Mouse (Mus musculus) adrenal gland, postnatal 4 days (tissue): ENCODE measurements around the gene Cxxc4. TPM values are rescaled to one million over a fixed set of nuclear protein-coding genes. Genes with fewer than 3 reads are reported as not detected.

Experiments used
- DNase-seq, 2 experiments: peaks; one replicate each; pipeline ENCODE4 v3.0.0; 2021 to 2022; ENCODE audit warnings: low spot score in 2 of 2, mixed read lengths in 2 of 2
- microRNA-seq: library from miRNA; unstranded; fragments of <30 nt; microRNA quantifications from one replicate; pipeline ENCODE4 v1.2.0, GENCODE M21; 2021
- total RNA-seq, 2 experiments: library from RNA; stranded (reverse); gene quantifications; 2 replicates each; pipeline ENCODE4 v1.2.3; 2021

Cxxc4 gene
- total RNA-seq, 2 experiments from 2014 or later = 12.6 to 14.5 TPM

GRCm38 (mm10) chr3:134243168-134243849, 7.0 kb downstream of the Cxxc4 start:
- no peak for DNase-seq

GRCm38 (mm10) chr3:134243850-134244247, 7.6 kb downstream of the Cxxc4 start:
- no peak for DNase-seq

- DNase-seq = no peak
Observed at GRCm38 (mm10) chr3:134254221-134254620, 17.9 kb downstream of the Cxxc4 start.

- no peak for DNase-seq
Observed at GRCm38 (mm10) chr3:134258715-134259114, 22.4 kb downstream of the Cxxc4 start.

- no peak for DNase-seq
Observed at GRCm38 (mm10) chr3:134259300-134259699, 23.0 kb downstream of the Cxxc4 start.

- no peak for DNase-seq
Observed at GRCm38 (mm10) chr3:134279655-134280054, 43.4 kb downstream of the Cxxc4 start.

GRCm38 (mm10) chr3:134281527-134282370, 45.5 kb downstream of the Cxxc4 start:
- no peak for DNase-seq

GRCm38 (mm10) chr3:134295217-134295616, 58.9 kb downstream of the Cxxc4 start:
- DNase-seq = no peak

GRCm38 (mm10) chr3:134302681-134303491, 66.6 kb downstream of the Cxxc4 start:
- DNase-seq = no peak

- no peak for DNase-seq
Observed at GRCm38 (mm10) chr3:134303492-134303808, 67.2 kb downstream of the Cxxc4 start.

GRCm38 (mm10) chr3:134306507-134306906, 70.2 kb downstream of the Cxxc4 start:
- DNase-seq = no peak

- DNase-seq = no peak
Observed at GRCm38 (mm10) chr3:134307801-134308200, 71.5 kb downstream of the Cxxc4 start.

Small RNAs within 50 kb of the gene (microRNA-seq; reads per million reads assigned to microRNA genes)
- not detected for gene Mir1895
